Comparison of ENCODE assay signal across 8 mouse cellular contexts in the genomic region with DNA sequence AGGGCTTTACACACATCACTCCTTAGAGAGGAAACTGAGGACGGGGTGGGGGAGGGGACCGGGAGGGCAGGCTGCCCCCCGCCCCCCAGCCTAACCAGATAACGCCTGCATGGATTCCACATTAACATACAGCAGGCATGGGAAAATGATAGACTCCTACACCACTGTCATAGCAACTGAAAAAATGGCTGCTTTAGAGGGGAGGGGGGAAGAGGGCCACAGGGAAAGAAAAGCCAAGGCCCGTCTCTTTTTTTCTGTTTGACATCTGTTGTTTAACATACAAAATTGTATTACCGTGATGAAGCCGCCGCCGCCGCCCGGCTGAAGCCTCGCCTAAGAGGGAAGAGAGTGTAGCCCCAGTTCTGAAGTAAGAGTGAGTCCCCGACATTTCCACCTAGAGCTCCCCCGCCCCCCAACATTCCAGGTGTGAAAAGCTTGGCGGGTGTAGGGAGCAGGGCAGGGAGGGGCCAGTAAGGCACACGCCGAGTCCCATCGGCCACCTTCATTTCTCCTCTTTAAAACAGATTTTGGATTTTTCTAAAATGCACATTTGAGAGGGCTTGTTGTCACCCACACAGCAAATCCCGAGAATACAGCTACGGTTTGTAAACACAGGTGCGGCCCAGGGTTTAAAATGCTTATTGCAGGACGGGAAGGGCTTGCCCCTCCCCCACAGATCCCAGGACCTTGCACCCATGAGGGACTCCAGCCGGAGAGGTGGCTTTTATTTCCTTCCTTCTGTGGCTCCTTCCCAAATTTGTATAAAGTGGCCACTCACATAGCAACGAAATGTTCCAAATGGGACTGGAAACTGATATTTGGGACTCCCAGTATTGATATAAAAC.
DNase-seq lines count a peak whose midpoint lies in the region; ATAC-seq lines count a peak whose summit lies in the region.
"Had no signal": no experiment of that assay in that cellular context is flagged by ENCODE, and none has a peak within 500 bp of the region (broad histone marks: within the 10 kb centered on the region; RNA-seq: fewer than 3 reads in every experiment).

No protein-coding gene starts in this region.

- H3K9me3 ChIP-seq in forebrain, embryonic 14.5 days (replicated peaks; ENCODE audit: control insufficient read depth, low read length) = no peaks in the 10 kb centered on the region
- no peaks in the 10 kb centered on the region for H3K9me3 ChIP-seq in liver, embryonic 15.5 days (replicated peaks)

- peak; percentile 16 for DNase-seq in right cerebral cortex, postnatal 4 days
- no peak for DNase-seq in right cerebral cortex, postnatal 10 days (ENCODE audit: low spot score in 2 of 2)
- peak; percentile 65 for DNase-seq in forebrain, embryonic 14.5 days (ENCODE audit: low spot score)
- DNase-seq in thymus, postnatal 4 days = peak; percentile 58
- DNase-seq in spleen, postnatal 14 days (ENCODE audit: low spot score in 2 of 2) = no peak
- DNase-seq in urinary bladder, postnatal 25 days (ENCODE audit: low spot score) = no peak
- DNase-seq: kidney, adult 2 months had no signal

- peak; percentile 67; the same call in 1 of the 2 replicates for ATAC-seq in forebrain, embryonic 14.5 days
- no peak for ATAC-seq in liver, embryonic 15.5 days (ENCODE audit: insufficient read depth)

- peak overlapping the region; percentile 29; the same call in 1 of the 2 replicates for H3K9ac ChIP-seq in forebrain, embryonic 14.5 days (ENCODE audit: low read length)
- H3K9ac ChIP-seq in liver, embryonic 15.5 days = no peak overlapping the region

- 0 out of 2 replicates have a peak overlapping the region, but pooled peaks have one; percentile 5 for H3K4me3 ChIP-seq in forebrain, embryonic 14.5 days (ENCODE audit: low read depth, low read length)
- H3K4me3 ChIP-seq in liver, embryonic 15.5 days (replicated peaks) = peak overlapping the region; percentile 32

- 3% methylated on average over 24 of the region's 24 CpGs for WGBS in forebrain, embryonic 14.5 days
- 1% methylated on average over 24 of the region's 24 CpGs for WGBS in liver, embryonic 15.5 days (ENCODE audit: insufficient replicate concordance)

- peak overlapping the region; percentile 40 for H3K4me2 ChIP-seq in forebrain, embryonic 14.5 days (ENCODE audit: low read length)
- peak overlapping the region; percentile 54 for H3K4me2 ChIP-seq in liver, embryonic 15.5 days

- H3K36me3 ChIP-seq in forebrain, embryonic 14.5 days (ENCODE audit: control insufficient read depth, insufficient read depth, low read length) = no peaks in the 10 kb centered on the region
- H3K36me3 ChIP-seq in liver, embryonic 15.5 days (replicated peaks) = no peaks in the 10 kb centered on the region

- no peak overlapping the region for H3K27ac ChIP-seq in forebrain, embryonic 14.5 days (ENCODE audit: low read depth, low read length)
- no peak overlapping the region for H3K27ac ChIP-seq in liver, embryonic 15.5 days (replicated peaks)

- peaks cover 15% of the 10 kb centered on the region for H3K27me3 ChIP-seq in forebrain, embryonic 14.5 days (replicated peaks; ENCODE audit: control insufficient read depth, insufficient read depth, low read length)
- H3K27me3 ChIP-seq in liver, embryonic 15.5 days = peaks cover 73% of the 10 kb centered on the region

- peaks cover 10% of the 10 kb centered on the region; the same call in 1 of the 2 replicates for H3K4me1 ChIP-seq in forebrain, embryonic 14.5 days (ENCODE audit: control insufficient read depth, insufficient read depth, low read length)
- H3K4me1 ChIP-seq in liver, embryonic 15.5 days (replicated peaks) = peaks cover 16% of the 10 kb centered on the region

Comparison
In these comparisons a context has a peak if more than half of its experiments do, and no peak if none do; other contexts are left out.
1. DNase-seq: peak in right cerebral cortex, postnatal 4 days (single experiment), forebrain, embryonic 14.5 days (single experiment) and thymus, postnatal 4 days (single experiment); none in right cerebral cortex, postnatal 10 days (0 of 2), spleen, postnatal 14 days (0 of 2) and urinary bladder, postnatal 25 days (single experiment).